Mouse (Mus musculus): Measurements from ENCODE around the gene Dhrs2.

Dhrs2 gene

DNA sequence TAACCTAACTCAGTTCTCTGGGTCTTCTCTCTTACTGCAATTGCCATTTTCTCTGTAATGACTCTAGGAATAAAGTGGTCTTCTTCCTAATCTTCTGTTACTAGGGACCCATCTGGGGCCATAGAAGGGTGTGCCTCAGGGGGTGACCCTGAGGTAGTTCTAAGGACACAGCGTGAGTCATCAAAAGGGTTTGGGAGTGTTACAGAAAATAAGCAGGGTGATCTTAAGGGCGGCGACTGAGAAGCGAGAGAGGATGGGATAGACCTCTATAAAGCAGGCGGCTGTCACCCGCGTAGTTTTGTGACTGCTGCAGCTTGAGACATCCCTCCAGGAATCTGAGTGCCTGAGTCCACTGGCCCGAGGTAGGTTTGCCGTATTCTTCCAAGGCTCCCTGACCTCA, at the start of gene Dhrs2:
Gene Dhrs2, plus strand, starts transcription at position 301 of the 400 bp plus-strand sequence.
- DNase-seq, result no peak

GRCm38 (mm10) chr14:55174164-55174563, 47.6 kb upstream of the Dhrs2 start:
- DNase-seq, result no peak

GRCm38 (mm10) chr14:55177274-55177673, 44.5 kb upstream of the Dhrs2 start:
- peak; percentile 74 to 85 for DNase-seq

GRCm38 (mm10) chr14:55180951-55181350, 40.9 kb upstream of the Dhrs2 start:
- DNase-seq, result no peak

DNA sequence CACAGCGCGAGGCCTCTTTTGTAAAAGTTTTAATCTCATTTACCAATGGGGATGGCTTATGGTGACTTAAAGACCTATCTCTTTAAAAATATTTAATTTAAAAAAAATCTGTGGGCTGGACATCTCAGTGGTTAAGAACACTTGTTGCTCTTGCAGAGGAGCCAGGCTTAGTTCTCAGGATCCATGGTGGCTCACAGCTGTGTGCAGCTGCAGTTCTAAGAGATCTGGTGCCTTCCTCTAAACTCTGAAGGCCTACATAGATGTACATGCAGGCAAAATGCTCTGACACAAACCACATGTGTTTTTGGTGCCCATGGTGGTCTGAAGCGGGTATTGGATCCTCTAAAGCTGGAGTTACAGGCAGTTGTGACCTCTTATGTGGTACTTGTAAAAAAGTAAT, 38.6 kb upstream of the Dhrs2 start:
- DNase-seq, result no peak

- DNase-seq, result no peak
These were observed 37.1 kb upstream of the Dhrs2 start for GRCm38 (mm10) chr14:55184640-55185145.

- no peak for DNase-seq
These were observed 33.3 kb upstream of the Dhrs2 start for GRCm38 (mm10) chr14:55188491-55188890.

DNA sequence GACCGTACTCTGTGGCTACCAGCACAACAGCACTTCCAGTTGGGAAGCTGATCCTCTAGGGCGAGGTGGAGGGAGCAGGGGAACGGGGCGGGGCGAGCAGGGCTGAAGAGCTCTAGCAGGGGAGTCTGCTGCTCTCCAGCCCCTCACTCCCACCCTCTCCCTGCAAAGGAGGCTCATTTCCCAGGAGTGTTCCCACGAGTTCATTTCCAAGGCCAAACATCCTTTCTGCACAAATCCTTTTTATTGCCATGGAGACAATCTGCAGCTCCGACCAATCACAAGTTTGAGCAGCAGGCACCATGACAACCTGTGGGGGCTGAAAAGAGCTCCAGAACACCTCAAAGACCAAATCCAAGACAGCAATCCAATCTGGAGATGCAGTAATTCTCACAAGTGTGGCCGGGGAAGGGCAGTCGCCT, 32.4 kb upstream of the Dhrs2 start:
- DNase-seq, result no peak

- DNase-seq, result no peak
These were observed 28.5 kb upstream of the Dhrs2 start for GRCm38 (mm10) chr14:55193354-55193753.

DNA sequence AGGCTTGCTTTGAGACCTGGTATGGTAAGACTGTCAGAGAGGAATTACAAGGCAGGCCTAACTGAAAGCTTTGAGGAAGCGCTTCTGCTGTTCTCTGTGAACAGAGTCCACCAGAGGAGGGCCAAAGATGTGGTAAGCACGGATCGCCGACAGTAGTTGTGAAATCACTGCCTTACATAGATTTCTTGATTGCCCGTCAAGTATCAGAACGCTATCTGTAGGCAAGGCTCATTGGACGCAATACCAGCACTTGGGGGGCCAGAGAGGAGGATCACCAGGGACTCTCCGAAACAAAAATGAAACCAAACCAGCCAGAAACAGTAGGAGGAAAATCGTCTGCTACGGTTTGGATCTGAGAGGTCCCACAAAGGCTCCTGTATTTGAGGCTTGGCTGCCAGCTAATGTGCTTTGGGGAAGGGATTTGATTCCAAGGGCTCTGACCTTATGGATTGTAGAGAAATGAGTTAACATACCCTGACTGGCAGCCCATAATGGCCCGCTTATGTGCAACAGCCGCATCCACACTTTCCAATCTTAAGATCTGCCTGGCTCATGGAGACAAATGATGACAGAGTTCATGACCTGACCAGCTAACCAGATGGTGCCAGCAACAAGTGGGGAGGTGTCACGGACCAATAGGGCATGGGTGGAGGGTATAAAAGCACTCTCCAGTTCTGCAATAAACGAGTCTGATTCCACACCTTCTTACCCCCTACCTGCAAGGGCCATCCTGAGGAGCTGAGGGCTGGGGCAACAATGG, 27.8 kb upstream of the Dhrs2 start:
- DNase-seq, result no peak

- no peak for DNase-seq
These were observed 27.0 kb upstream of the Dhrs2 start for GRCm38 (mm10) chr14:55194786-55195185.

- DNase-seq, result no peak
These were observed 24.7 kb upstream of the Dhrs2 start for GRCm38 (mm10) chr14:55197121-55197520.

- DNase-seq, result no peak
These were observed 23.6 kb upstream of the Dhrs2 start for GRCm38 (mm10) chr14:55198187-55198586.

- no peak for DNase-seq
These were observed 17.3 kb upstream of the Dhrs2 start for GRCm38 (mm10) chr14:55204544-55204943.

- no peak for DNase-seq
These were observed 16.6 kb upstream of the Dhrs2 start for GRCm38 (mm10) chr14:55205045-55205750.

GRCm38 (mm10) chr14:55208306-55208705, 13.5 kb upstream of the Dhrs2 start:
- no peak for DNase-seq

- DNase-seq, result peak in 1 of 2 experiments; percentile 14
These were observed 8.2 kb upstream of the Dhrs2 start for GRCm38 (mm10) chr14:55213621-55214020.

- DNase-seq, result peak; percentile 65 to 76
These were observed 7.3 kb upstream of the Dhrs2 start for GRCm38 (mm10) chr14:55214507-55214906.

GRCm38 (mm10) chr14:55223172-55223571, 1.4 kb downstream of the Dhrs2 start:
- DNase-seq, result peak in 1 of 2 experiments; percentile 19

- DNase-seq, result no peak
These were observed 12.8 kb downstream of the Dhrs2 start for GRCm38 (mm10) chr14:55234639-55235038.

DNA sequence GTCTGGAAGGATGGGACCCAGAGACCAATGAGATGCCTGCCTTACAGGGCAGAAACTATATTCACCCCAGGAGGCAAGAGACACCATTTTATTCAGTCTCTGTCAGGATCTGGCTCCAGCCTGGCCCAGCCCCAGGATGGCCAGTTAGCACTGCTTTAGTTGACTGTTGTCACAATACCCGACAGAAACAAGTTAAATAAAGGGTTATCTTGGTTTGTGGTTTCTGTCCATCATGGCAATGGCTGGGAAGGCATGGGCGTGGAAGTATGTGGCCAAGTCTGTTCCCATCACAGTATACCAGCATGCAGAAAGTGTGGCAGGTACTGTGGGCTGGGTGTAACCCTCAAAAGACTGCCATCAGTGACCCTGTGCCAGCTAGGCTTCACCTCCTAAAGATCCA, 14.9 kb downstream of the Dhrs2 start:
- DNase-seq, result no peak

DNA sequence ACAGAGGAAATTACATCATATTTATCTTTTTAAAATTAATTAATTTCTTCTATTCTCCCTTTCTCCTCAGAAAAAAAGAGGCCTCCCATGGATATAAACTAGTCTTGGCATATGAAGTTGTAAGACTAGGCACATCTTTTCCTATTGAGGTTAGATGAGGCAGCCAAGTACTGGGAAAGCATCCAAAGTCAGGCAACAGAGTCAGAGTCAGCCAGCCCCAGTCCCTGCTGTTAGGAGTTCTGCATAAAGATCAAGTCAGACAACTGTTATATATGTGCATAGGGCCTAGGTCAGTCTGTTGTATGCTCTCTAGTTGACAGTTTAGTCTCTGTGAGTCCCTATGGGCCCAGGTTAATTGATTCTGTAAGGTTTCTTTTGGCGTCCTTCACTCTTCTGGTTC, 20.9 kb downstream of the Dhrs2 start:
- peak; percentile 48 to 74 for DNase-seq

DNA sequence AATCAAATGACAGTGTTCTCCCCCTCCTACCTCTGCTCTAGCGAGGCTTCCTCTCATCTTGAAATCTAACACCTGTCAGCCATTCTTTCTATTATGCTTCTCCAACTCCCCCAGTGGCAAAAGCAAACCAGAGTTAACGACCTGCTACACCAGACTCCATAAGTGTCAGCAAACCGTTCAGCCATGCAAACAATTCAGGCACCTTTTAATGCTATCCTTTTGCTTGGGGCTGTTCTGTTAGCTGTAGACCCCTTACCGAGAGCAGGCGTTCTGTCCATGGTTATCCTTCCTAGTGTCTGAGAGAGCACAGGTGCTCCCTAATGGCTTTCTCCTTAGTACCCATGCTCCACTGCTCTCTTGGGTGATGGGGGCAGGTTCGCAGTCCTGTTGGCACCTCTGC, 25.4 kb downstream of the Dhrs2 start:
- DNase-seq, result no peak

DNA sequence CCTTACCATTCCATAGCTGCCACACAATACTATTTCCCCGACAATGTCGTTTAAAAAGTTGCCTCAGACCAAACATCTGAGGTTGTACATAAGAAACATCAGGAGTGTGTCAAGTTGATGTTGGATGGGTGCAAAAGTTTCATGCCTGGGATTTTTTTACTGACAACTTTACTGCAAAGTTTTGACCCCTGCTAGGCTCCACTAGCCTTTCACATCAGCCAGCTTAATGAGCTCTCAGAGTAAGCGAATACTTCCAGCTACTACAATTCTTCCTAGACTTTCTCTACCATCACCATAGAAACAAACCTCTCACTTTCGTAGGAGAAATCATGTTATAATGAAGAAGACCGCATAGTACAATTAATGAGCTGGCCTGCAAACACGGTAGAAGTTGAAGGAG, 26.5 kb downstream of the Dhrs2 start:
- no peak for DNase-seq

All from cerebellum, postnatal 25 days (tissue).